Mouse (Mus musculus): ENCODE measurements around the gene Synrg.

DNA sequence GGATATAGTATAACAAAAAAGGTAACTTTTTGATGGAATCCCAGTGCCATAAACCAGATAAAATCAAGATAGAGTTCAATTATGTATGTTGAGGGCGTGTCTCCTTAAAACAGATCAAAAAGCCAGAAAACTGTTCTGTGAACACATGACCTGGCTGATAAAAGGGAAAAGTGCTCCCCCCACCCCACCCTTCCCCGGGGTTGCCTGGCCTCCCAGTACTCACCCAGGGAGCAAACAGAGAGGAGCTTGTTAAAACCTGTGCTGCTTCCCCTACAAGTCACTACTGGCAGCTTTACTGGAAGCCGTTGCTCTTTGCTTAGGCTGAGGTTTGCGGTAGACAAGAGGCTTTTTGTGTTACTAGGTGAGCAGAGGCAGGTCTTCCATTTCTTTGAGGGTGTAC, 83.0 kb downstream of the Synrg start:
- TF ChIP-seq EP300 (IDR thresholded peaks at IDR 0.05; ENCODE audit: low read depth), result no peak
- TF ChIP-seq CTCF (IDR thresholded peaks at IDR 0.05; ENCODE audit: low read depth), result no peak

All from liver, embryonic 14.5 days (tissue).